Mouse (Mus musculus) C2C12 (cell line): ENCODE data around the gene Tuba3a. TPM values are rescaled to one million over a fixed set of nuclear protein-coding genes. Genes with fewer than 3 reads are reported as not detected.

ENCODE experiments used
- H3K27me3 ChIP-seq: one replicate; pipeline ENCODE4 v1.6.1; 2011; ENCODE audit not compliant: control insufficient read depth, insufficient read depth, insufficient read length
- H3K36me3 ChIP-seq: one replicate; pipeline ENCODE4 v1.6.1; 2011; ENCODE audit not compliant: control insufficient read depth, insufficient read depth
- H3K4me3 ChIP-seq: one replicate; pipeline ENCODE4 v1.5.1; 2011; ENCODE audit warnings: mild to moderate bottlenecking, control low read depth; ENCODE audit not compliant: poor library complexity, insufficient read depth, severe bottlenecking
- H3K79me2 ChIP-seq: one replicate; pipeline ENCODE4 v1.6.1; 2011; ENCODE audit not compliant: control insufficient read depth, insufficient read depth
- H3K79me3 ChIP-seq: one replicate; pipeline ENCODE4 v1.6.1; 2011; ENCODE audit warnings: low read depth, control low read depth
- H3ac ChIP-seq: one replicate; pipeline ENCODE3; 2011; ENCODE audit warnings: low read depth; ENCODE audit not compliant: control insufficient read depth, insufficient read length
- CEBPB ChIP-seq: IDR thresholded peaks from one replicate; pipeline ENCODE4 v1.6.1; 2011; ENCODE audit warnings: low read depth, mild to moderate bottlenecking, control low read depth, moderate library complexity
- CTCF ChIP-seq: IDR thresholded peaks from one replicate; pipeline ENCODE4 v1.5.1; 2011; ENCODE audit not compliant: control insufficient read depth, insufficient read depth, insufficient read length
- FOSL1 ChIP-seq: IDR thresholded peaks from one replicate; pipeline ENCODE4 v1.8.0; 2011; ENCODE audit warnings: mild to moderate bottlenecking, low read length; ENCODE audit not compliant: poor library complexity, insufficient read depth, severe bottlenecking
- MAX ChIP-seq: IDR thresholded peaks from one replicate; pipeline ENCODE4 v1.6.1; 2011; ENCODE audit warnings: mild to moderate bottlenecking, control low read depth
- MYOD1 ChIP-seq: IDR thresholded peaks from one replicate; pipeline ENCODE4 v1.6.1; 2011; ENCODE audit warnings: low read depth; ENCODE audit not compliant: control insufficient read depth, insufficient read length
- MYOG ChIP-seq: IDR thresholded peaks from one replicate; pipeline ENCODE4 v1.6.1; 2011; ENCODE audit not compliant: control insufficient read depth, insufficient read length; ENCODE audit errors: extremely low read depth
- USF1 ChIP-seq: IDR thresholded peaks from one replicate; pipeline ENCODE4 v1.6.1; 2011; ENCODE audit warnings: low read depth, mild to moderate bottlenecking, control low read depth, moderate library complexity
- long read RNA-seq, 2 experiments: library from polyadenylated mRNA; unstranded; transcript quantifications; one replicate each; pipeline ENCODE4 v2.0.0; 2019 to 2020
- polyA plus RNA-seq: library from polyadenylated mRNA; unstranded; fragments of >200 nt; fragmentation: generic; extraction: Trizol; gene quantifications from one replicate; pipeline ENCODE4 v1.2.1, GENCODE M21; 2012; ENCODE audit warnings: missing spikeins

Gene Tuba3a
- 0.05 TPM for polyA plus RNA-seq
- long read RNA-seq, experiment 1 = 0 reads
- long read RNA-seq, experiment 2 = 0 reads

DNA sequence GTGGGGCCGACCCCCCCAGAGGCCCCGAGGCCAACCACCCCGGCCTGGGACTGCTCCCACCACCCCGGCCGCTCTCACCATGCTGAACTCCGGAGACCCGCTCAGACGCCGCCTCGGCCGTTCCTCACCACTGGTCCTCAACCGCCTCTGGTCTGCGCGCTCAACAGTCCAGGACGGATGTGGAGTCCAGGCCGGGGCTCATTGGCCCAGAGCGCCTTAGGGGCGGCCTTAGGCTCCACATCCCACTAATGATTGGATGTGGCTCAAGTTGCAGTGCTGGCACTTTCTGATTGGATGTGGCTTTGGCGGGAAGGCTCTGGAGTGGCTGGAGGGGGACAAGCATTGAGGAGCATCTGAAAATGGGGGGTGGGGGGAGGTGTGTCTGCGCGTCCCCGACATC, at the start of gene Tuba3a:
Gene Tuba3a, minus strand, starts transcription at position 153 of the 400 bp plus-strand sequence.
- no peak within 1 kb of the TSS for H3K4me3 ChIP-seq
- no peaks in the 10 kb centered on the region for H3K79me2 ChIP-seq
- no peak for TF ChIP-seq CTCF
- no peak for TF ChIP-seq MYOD1
- TF ChIP-seq CEBPB = no peak
- H3ac ChIP-seq = no peak within 1 kb of the TSS
- peaks cover 3% of the 10 kb centered on the region for H3K27me3 ChIP-seq
- no peaks in the 10 kb centered on the region for H3K79me3 ChIP-seq
- no peaks in the 10 kb centered on the region for H3K36me3 ChIP-seq

- Histone ChIP-seq H3K27me3 (peaks cover 7% of the 10 kb centered on the region), H3K4me3 (no peak overlapping the region), H3K79me3 (no peaks in the 10 kb centered on the region), H3ac (no peak overlapping the region), H3K79me2 (no peaks in the 10 kb centered on the region), H3K36me3 (no peaks in the 10 kb centered on the region)
- TF ChIP-seq FOSL1 (no peak), MYOG (no peak), MAX (no peak), MYOD1 (no peak), CEBPB (no peak), CTCF (no peak), USF1 (no peak)
Observed at GRCm38 (mm10) chr6:125334356-125334755, 48.5 kb upstream of the Tuba3a start.

- H3K36me3 ChIP-seq = no peaks in the 10 kb centered on the region
- H3K79me2 ChIP-seq = no peaks in the 10 kb centered on the region
- no peak overlapping the region for H3K4me3 ChIP-seq
- H3K27me3 ChIP-seq = peaks cover 4% of the 10 kb centered on the region
- no peak for TF ChIP-seq CTCF
- no peak for TF ChIP-seq FOSL1
- no peak for TF ChIP-seq MAX
- TF ChIP-seq MYOD1 = no peak
- TF ChIP-seq USF1 = no peak
- TF ChIP-seq CEBPB = no peak
- TF ChIP-seq MYOG = no peak
- H3ac ChIP-seq = no peak overlapping the region
- H3K79me3 ChIP-seq = no peaks in the 10 kb centered on the region
Observed at GRCm38 (mm10) chr6:125333112-125333899, 47.5 kb upstream of the Tuba3a start.

GRCm38 (mm10) chr6:125330626-125331326, 44.9 kb upstream of the Tuba3a start:
- no peaks in the 10 kb centered on the region for H3K27me3 ChIP-seq
- H3K79me3 ChIP-seq = no peaks in the 10 kb centered on the region
- no peak for TF ChIP-seq MYOD1
- no peak for TF ChIP-seq USF1
- TF ChIP-seq CTCF = no peak
- TF ChIP-seq CEBPB = no peak
- TF ChIP-seq FOSL1 = no peak
- no peak for TF ChIP-seq MYOG
- no peak for TF ChIP-seq MAX
- no peaks in the 10 kb centered on the region for H3K79me2 ChIP-seq
- H3K36me3 ChIP-seq = no peaks in the 10 kb centered on the region
- H3ac ChIP-seq = peak overlapping the region; percentile 65
- no peak overlapping the region for H3K4me3 ChIP-seq

DNA sequence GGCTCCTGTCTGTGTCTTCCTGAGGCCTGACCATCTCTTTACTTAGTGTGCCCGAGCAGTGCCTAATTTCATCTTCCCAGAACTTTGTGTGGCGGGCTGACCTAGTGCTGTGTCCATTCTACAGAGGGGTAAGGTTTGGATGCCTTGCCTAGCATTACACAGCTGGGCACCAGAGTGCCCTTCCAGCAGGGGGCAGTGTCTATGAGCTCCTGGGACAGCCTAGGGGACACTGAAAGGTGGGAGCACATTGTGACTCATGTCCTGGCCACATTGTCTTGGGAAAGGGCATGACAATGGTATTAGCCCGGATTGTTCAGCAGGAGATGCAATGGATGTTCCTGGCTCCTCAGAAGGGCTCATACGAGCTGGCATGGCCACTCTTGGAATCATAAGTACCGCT, 42.4 kb upstream of the Tuba3a start:
- H3K36me3 ChIP-seq = no peaks in the 10 kb centered on the region
- H3ac ChIP-seq = no peak overlapping the region
- TF ChIP-seq USF1 = no peak
- TF ChIP-seq CTCF = no peak
- no peak for TF ChIP-seq MYOG
- TF ChIP-seq MYOD1 = no peak
- no peak for TF ChIP-seq FOSL1
- TF ChIP-seq MAX = no peak
- no peak for TF ChIP-seq CEBPB
- H3K4me3 ChIP-seq = no peak overlapping the region
- no peaks in the 10 kb centered on the region for H3K27me3 ChIP-seq
- H3K79me3 ChIP-seq = no peaks in the 10 kb centered on the region
- H3K79me2 ChIP-seq = no peaks in the 10 kb centered on the region

DNA sequence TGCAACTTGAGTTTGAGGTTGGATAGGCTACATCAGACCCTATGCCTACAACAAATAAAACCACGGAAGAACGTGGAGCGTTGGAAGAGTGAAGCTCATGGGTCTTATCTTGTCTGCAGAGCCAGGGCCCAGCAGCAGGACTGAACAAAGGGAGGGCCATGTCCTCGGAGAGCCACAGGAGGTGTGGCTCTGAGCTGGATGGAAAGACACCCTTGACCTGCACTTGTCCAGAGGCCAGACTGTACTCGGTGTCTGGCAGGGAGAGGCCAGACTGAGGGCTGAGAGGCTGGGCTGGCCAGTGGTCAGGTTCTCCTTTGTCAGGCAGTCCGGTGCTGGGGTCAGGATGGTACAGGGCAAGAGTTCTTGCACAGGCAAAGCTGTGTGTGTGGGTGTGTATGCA, 39.5 kb upstream of the Tuba3a start:
- no peak overlapping the region for H3ac ChIP-seq
- no peaks in the 10 kb centered on the region for H3K79me2 ChIP-seq
- H3K27me3 ChIP-seq = no peaks in the 10 kb centered on the region
- H3K79me3 ChIP-seq = no peaks in the 10 kb centered on the region
- TF ChIP-seq MAX = no peak
- no peaks in the 10 kb centered on the region for H3K36me3 ChIP-seq
- no peak overlapping the region for H3K4me3 ChIP-seq
